Mouse (Mus musculus): Measurements from ENCODE around the gene Ccr10. TPM values are rescaled to one million over a fixed set of nuclear protein-coding genes. Genes with fewer than 3 reads are reported as not detected.
"Not testable (repeated sequence)": the region's sequence is repeated elsewhere in the genome, so short reads cannot be mapped to it uniquely, and the experiment has no call there.

The Ccr10 gene
- total RNA-seq, 2 experiments from 2014 or later = not detected

DNA sequence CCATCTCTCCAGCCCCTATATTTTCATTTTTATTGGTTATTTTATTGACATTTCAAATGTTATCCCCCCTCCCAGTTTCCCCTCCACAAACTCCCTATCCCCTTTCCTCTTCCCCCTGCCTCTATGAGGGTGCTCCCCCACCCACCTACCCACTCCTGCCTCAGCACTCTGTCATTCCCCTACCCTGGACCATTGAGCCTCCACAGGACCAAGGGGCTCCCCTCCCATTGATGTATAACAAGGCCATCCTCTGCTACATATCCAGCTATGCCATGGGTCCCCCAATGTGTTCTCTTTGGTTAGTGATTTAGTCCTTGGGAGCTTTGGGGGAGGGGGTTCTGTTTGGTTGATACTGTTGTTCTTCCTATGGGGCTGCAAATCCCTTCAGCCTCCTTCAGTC lies 20.6 kb downstream of the Ccr10 start:
- no peak for DNase-seq

DNA sequence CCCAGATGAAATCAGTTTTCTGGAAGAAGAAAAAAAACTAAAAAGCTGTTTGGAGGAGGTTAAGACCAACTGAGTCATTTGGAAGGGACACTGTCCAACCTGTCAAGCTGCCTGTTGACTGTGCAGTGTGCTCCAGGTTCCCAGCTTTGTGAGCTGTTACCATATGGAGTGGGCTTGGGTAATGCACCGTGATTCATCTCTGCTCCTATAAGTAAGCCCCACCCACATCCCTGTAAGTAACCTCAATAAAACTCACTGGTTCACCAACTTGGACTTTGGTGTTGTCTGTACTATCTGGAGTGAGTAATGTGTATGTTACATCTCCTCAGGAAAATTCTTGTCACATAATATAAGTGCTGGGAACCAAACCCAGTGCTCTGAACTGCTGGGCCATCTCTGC lies 22.4 kb downstream of the Ccr10 start:
- no peak for DNase-seq

DNA sequence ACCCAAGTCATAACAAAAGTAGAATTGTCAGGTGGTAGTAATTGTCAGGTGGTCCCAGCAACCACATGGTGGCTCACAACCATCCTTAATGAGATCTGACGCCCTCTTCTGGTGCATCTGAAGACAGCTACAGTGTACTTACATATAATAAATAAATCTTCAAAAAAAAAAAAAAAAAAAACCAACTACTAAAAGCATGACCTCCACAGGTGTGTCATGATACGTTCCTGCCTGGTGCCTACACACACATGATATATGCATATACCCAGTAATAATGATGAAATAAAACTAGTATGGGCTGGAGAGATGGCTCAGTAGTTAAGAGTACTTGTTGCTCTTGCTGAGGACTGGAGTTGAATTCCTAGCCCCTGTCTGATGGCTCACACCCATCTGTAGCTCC lies 24.2 kb downstream of the Ccr10 start:
- no peak for DNase-seq

DNA sequence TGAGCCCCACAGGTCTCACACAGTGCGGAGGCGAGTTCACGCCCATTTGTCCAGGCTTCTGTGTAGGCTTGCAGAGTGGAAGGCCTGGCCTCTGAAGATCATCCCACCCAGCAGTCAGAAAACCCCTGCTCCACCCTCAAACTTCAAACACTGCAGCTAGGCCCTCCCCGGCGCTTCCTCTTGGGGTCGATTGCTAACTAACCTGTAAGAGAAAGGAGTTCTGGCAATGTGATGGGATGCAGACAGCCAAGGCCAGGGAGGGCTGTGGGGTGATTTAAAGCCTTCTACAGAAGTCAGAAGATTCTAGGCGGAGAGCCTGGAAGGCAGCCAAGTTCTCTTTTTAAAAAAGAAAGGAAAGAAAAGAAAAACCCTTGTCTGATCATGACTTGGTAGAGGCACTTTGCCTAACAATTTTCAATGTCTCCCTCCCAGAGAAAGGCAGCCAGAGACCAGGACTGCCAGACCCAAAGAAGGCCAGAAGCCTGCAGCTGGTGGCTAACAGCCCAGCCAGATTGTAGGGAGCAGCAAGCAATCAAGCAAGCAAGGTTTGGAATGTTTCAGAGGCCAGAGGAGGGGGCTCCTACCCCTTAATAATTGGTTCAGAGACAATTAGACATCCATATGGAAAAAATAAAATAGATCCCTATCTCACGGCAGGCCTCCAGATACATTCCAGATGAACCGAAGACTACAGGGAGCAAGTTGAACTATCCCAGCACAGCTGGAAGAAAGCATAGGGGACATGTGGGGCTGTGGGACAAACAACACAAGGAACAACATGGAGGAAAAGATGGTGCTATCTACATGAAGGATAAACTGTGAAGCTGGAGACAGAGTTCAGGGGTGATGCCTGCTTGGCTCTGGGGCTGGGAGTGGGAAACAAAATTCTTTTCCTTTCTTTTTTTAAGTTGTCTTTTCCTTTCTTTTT lies 25.8 kb downstream of the Ccr10 start:
- peak; percentile 44 for DNase-seq

DNA sequence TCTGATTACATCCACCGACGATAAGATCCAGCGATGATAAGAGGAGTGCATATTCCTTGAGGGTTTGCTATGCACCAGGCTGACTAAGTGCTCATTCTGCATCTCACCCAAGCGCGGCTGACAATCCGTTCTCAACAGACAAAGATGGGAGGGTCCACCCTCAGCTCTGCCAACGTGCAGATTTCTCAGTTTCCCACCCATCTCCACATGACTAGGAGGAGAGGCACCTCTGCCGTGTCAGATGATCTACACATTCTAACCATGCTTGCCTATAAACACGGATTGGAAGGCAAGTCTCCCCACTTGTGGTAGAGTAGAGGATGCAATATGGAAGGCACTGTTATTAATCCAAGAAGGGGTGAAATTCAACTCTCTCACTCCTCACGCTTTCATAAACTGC lies 26.5 kb downstream of the Ccr10 start:
- no peak for DNase-seq

DNA sequence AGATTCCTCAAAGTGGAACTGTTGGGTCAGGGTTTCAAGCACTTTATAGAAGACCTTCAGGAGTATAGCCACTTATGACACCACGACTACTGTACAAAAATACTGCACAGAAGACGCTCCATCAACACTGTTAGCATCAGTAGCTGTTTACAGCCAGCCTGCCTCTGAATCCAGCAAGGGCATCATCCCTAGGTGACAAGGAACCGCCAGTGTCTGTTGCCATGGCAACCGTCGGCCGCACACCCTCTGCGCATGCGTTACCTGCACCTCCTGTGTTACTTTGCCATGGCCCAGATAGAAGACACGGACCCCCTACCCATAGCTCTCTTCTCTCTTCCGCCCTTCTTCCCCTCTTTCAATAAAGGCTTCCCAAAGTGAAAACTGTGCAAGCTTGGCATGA lies 28.9 kb downstream of the Ccr10 start:
- no peak for DNase-seq

DNA sequence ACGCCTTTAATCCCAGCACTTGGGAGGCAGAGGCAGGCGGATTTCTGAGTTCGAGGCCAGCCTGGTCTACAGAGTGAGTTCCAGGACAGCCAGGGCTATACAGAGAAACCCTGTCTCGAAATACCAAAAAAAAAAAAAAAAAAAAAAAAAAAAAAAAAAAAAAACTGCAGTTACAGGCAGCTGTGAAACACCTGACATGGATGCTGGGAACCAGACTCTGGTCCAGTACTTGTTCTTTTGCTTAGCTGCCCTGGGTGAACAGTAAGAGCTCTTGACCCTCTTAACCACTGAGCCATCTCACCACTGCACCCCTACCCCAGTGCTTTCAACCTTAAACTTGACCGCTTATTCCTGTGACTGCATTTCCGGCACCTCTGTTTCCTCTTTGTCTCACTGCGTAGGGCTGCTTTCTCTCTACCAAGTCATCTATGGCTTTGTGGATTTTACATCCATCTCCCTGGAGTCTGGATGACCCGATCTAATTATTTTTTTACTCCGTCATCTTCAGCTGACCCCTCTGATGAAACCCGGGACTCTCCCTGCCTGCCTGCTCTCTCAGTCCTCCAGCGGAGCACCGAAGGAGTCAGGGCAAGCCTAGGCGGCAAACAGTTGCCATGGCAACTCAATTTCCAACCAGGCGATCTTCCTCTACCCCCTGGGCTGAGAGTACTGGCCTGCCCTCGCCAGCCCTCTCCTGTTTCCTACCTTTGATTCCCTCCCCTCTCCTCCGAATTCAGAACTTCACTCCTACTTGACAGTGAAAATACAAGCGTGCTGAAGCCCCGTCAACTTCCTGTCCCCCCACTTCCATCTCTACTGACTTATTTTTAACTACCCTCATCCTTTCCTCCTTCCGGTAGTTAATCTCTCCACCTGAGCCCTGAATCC lies 31.7 kb downstream of the Ccr10 start:
- DNase-seq = no peak

DNA sequence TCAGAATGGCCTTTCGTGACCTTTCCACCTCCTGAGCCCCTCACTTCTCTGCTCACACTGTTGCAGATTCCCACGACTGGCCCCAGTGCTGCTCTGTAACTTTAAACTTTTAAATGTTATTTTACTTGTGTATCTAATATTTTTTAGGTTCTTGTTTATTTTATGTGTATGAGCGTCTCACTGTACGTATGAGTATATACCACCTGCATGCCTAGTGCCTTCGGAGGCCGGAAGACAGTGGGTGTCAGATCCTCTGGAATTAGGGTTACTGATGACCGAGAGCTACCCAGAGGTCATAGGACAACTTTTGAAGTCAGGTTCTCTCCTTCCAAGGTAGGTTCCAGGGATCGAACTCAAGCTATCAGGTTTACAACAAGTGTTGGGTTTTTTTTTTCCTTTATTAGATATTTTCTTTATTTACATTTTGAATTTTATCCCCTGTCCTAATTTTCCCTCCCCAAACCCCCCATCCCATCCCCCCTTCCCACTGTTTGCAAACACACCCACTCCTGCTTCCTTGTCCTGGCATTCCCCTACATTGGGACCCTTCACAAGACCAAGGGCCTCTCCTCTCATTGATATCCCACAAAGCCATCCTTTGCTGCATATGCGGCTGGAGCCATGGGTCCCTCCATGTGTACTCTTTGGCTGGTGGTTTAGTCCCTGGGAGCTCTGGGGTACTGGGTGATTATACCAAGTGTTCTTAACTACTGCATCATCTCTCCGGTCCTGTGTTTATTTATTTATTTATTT lies 32.9 kb downstream of the Ccr10 start:
- no peak for DNase-seq

DNA sequence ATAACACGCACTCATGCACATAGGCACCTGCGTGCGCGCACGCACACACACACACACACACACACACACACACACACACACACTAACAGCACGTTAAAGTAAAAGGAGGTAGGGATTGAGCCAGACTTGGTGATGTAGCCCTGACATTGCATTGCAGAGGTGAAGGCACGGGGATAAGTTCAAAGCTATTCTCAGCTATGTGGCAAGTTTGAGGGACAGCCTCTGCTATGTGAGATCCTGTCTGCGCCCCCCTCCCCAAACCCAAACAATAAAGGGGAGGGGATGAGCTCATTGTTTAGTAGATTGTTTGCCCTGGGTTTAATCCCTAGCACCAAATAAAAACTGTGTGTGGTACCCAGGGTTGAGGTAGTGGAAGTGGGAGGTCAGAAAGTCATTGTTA lies 34.2 kb downstream of the Ccr10 start:
- no peak for DNase-seq

DNA sequence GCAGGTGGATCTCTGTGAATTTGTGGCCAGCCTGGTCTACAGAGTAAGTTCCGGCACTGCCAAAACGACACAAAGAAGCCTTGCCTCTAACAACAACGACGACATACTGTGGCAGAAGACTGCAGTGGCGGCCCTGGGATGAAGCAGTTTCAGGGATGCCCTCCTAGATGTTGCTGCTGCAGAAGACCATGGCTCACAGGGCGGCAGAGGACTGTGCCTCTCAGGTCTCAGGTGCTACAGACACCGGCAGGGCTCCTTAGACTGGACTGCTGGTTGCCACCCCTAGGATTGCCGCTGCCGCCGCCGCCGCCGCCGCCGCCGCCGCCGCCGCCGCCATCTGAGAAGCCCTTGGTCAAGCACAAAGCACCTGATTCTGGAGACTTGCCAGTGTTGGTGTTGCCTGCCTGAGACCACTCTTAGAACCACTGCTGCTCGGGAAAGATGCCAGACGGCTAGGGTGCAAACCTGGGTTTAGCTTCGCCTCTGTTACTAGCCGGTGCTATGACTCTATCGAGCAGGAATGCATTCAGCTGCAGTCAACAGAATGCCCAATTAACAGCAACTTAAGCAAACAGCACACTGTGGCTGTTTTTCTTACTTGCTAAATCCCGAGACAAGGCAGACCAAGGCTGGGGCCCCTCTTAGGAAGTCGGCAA lies 35.0 kb downstream of the Ccr10 start:
- no peak for DNase-seq

DNA sequence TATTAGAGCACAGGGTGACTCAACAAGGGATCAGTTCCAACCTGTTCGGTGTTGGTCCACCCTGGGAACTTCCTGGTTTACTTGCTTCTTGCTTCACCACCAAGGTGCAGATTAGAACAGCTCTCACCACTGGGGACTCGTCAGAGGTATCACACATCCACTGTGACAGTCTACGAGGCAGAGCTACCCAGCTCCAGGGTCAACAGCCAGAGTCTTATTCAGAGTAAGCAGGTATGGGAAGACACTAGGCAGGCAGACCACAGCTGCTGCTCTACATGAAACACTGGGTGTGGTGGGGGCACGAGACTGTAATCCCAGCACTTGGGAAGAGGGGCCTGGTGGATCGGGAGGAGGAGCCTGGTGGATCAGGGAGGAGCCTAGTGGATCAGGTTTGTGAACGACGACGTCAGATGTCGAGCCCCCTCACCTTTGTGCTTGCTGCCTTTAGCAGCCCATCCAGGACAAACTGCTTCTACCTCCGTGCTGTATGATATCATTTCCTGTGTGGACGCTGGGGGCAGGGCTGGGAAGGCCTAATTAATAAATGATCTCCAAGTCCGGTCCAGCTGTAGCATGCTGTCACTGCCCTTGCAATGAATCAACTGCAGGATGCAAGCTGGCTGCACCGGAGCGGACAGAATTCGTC lies 36.6 kb downstream of the Ccr10 start:
- DNase-seq = no peak

DNA sequence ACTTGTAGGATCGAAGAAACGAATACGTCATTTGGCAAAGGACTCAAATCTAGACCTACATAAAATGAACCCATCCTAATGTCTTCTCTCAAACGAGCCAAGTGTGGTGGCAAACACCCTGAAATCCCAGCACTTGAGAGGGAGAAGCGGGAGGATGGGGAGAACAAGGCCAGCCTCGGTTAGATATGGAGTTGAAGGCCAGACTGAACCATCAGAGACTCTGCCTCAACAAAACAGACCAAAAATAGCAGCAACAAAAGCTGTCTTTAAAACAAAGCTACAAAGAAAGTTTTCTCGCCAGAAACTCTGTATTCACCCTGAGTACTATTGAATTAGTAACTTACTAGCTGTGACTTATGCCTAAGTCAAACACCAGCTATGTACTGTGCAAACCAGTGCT lies 38.2 kb downstream of the Ccr10 start:
- no peak for DNase-seq

DNA sequence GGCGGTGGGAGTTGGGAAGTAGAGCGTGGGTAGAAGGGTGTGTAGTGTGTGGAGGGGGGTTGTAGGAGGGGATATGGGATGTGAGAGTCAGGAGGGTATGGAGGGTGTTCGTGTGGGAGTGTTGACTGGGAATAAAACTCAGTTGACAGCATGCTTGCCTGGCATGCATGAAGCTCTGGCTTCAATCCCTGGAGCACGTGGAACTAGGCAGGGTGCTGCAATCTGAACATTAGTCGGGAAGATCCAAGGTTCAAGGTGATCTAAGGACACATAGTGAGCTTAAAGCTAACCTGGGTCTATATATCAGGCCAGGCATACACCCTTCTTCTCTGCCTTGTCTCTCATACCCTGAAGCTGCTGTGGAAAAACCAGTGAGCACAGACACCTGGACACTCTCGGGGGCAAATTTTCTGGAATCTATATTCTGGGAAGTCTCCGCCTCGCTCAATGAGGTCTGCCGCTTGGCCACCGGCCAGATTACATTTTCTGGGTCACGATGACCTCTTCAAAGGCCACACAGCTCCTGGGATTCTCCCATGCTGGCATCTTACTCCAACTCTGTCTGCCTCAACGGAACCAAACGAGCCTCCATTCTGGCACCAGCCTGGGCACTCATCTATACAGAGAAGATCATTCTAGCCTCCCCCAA lies 40.9 kb downstream of the Ccr10 start:
- no peak for DNase-seq

DNA sequence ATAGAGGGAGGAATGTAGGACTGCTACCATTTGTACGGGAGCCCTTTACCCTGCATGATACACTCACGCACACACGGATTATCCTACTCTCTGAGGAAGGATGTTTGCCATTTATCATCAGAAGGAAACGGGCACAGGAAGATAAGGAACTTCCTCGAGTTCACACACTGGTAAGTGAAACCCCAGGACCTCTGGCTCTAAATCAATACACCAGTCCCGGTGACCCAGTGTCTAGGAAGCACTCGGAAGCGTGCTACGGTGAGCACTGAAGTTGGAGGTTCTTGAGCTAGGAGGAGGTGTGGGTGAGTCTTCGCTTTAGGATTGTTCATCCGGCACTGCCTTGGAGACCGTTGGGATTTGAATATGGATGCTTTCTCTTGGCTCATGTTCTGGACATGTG lies 42.2 kb downstream of the Ccr10 start:
- DNase-seq = no peak

DNA sequence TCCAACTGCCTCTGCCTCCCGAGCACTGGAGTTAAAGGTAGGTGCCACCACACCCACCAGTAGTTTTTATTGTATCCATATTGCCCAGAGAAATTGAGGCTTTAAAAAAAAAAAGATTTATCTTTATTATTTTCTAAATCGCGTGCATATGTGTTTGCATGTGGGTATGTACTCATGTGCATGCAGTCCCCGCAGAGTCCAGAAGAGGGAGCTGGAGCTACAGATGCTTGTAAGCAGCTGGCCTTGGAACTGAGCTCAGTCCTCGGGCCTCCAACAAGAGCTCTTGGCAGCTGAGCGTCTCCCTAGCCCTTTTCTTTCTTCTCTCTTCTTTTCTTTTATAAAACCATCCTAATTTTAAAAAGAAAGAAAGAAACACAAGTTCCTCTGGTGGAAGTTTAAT lies 43.5 kb downstream of the Ccr10 start:
- peak; percentile 52 for DNase-seq

DNA sequence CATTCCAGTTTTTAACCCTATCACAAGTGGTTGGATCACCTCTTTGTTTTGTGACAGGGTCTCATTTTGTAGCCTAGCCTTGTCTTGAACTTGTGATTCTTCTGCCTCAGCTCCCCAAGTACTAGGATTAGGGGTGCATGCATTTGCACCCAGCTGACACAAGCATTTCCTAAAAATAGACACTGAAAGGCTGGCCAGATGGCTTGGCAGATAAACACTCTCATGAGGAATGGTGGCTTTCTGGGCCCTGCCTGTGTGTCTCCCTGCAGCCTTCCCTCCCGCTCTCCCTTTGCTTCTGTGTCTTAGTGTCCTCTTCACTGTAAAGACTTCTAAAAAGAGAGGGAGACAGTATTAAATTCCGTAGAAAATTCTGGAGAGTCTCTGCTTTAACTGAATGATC lies 44.1 kb downstream of the Ccr10 start:
- DNase-seq = no peak

DNA sequence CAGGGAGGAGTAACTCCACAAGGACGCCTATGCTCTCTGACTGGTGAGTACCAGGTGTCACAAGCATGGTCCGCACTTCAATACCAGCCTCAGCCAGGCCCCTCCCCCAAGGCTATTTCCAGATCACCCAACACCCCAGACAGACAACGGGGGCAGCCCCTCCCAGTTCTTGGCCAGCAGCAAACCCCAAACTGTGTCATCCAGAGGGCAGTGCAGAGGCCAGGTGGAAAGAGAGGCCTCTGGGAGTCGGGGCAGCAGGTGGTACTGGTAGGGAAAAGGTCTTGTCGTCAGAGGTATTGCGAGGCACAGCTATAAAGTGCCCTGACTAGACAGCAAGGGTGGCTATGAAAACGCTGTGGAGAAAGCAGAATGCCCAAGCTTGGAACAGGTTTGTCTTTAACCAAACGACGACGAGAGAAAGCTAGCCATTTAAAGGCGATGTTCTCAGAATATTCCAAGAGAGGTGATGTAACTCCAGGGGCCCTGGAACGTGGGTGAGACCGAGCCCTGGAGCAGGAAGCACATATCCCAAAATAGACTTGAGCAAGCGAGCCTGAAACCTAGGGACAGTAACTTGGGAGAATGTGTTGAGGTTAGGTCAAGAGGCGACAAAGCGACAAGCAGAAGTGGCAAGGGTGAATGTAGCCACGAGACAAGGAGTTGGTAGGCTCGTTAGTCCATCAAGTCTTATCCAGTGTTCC lies 45.0 kb downstream of the Ccr10 start:
- DNase-seq = peak; percentile 66

DNA sequence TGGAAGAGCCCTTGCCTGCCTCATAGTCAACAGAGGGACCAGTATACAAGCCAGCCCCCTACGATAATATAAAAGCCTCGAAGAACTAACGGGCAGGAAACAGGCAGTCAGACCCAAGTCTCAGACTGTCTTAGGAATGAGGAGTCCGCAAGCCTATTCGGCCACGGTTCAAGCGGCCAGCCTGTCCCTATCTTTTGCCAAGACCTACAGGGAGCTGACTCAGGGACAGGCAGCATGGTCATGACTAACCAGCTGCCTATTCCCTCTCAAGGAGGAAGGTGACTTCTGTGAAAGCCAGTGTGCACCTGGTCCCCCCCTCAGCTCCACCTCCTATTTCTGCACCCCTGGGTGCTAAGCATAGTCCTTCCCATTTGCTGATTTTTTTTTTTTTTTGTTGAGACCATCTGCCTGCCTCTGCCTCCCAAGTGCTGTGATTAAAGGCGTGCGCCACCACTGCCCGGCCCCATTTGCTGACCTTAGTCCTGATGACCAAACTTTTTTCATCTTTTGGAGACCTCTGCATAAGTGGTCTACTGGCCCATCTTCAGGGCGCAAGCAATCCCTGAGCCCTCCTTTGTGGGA lies 46.2 kb downstream of the Ccr10 start:
- no peak for DNase-seq

DNA sequence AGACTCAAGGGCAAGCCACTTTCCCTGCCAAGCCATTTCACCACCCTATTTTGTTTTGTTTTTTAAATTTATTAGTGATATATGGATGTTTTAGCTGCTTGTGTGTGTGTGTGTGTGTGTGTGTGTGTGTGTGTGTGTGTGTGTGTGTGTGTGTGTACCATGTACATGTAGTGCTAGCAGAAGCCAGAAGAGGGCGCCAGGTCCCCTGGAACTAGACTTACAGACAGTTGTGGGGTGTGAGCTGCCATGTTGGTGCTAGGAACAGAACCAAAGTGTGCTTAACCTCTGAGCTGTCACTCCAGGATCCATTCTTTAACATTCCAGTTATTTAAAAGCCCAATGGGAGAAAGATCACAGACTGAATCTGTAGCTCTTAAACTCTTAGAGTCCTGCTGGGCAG lies 48.2 kb downstream of the Ccr10 start:
- DNase-seq = peak; percentile 30

DNA sequence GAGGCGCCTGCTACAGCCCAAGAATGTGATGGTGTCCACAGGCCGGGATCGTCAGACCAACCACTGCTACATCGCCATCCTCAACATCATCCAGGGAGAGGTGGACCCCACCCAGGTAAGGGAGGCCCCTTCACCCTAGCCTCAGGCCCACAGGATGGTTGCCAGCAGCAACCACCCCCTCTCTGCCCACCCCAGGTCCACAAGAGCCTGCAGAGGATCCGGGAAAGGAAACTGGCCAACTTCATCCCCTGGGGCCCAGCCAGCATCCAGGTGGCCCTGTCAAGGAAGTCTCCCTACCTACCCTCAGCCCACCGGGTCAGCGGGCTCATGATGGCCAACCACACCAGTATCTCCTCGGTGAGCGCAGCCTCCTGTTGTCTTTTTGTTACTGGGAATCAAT lies 50.2 kb downstream of the Ccr10 start:
- DNase-seq = not testable (repeated sequence)

Data from gastrocnemius, postnatal 10 days (tissue).